9 mouse cellular contexts compared by ENCODE assay signal in the genomic region with DNA sequence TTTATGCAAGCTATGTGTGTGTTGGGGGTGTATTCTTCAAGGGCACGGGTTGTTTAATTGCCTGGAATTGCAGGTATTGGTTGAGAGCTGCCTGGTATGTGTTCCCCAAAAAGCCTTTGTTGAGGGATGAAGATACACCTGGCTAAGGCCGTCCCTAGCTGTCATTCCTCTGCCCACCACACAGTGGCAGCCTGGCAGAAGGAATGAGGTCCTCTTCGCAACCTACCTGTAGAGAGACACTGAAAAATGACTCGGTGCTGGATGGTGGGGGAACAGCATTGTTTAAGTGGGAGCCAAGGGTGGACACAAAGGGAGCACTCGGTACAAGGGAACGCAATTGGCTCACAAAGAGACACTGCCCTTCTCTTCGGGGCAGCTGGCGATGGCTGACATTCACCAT. TPM values are rescaled to one million over a fixed set of nuclear protein-coding genes. Genes with fewer than 3 reads are reported as not detected.
A peak's percentile ranks its signal among the peaks of the same experiment; 100 is the strongest.
DNase-seq lines count a peak whose midpoint lies in the region; ATAC-seq lines count a peak whose summit lies in the region.
"Had no signal": no experiment of that assay in that cellular context is flagged by ENCODE, and none has a peak within 500 bp of the region (broad histone marks: within the 10 kb centered on the region; RNA-seq: fewer than 3 reads in every experiment).

No protein-coding gene starts in this region.

- no peak overlapping the region for H3K4me3 ChIP-seq in neural tube, embryonic 13.5 days
- H3K4me3 ChIP-seq: myocyte had no signal

- no peaks in the 10 kb centered on the region for H3K9me3 ChIP-seq in neural tube, embryonic 13.5 days

- WGBS in neural tube, embryonic 13.5 days = 28% methylated on average over 8 of the region's 8 CpGs

- no peak overlapping the region for H3K4me2 ChIP-seq in neural tube, embryonic 13.5 days

- H3K27ac ChIP-seq in neural tube, embryonic 13.5 days (replicated peaks) = no peak overlapping the region

- no peaks in the 10 kb centered on the region for H3K27me3 ChIP-seq in neural tube, embryonic 13.5 days

- ATAC-seq in neural tube, embryonic 13.5 days (ENCODE audit: low read depth) = peak; percentile 26; the same call in 1 of the 2 replicates
- ATAC-seq in erythroblast, adult 5-6 weeks (replicated peaks; ENCODE audit: low FRiP score, poor library complexity, severe bottlenecking) = no peak

- peaks cover 7% of the 10 kb centered on the region; the same call in 1 of the 2 replicates for H3K36me3 ChIP-seq in neural tube, embryonic 13.5 days

- H3K9ac ChIP-seq in neural tube, embryonic 13.5 days = no peak overlapping the region

- H3K4me1 ChIP-seq in neural tube, embryonic 13.5 days (replicated peaks) = peaks cover 11% of the 10 kb centered on the region

- DNase-seq in frontal cortex, adult 2 months (ENCODE audit: extremely low spot score in 1 of 2, low spot score in 1 of 2) = peak; percentile 19 to 55
- no peak for DNase-seq in frontal cortex, postnatal 10 days (ENCODE audit: low spot score in 2 of 2)
- DNase-seq in ovary, postnatal 36 days (ENCODE audit: low spot score) = peak; percentile 23
- no peak for DNase-seq in ovary, adult 18-20 months (ENCODE audit: low spot score)
- DNase-seq in cerebellum, postnatal 25 days = peak; percentile 84 to 89
- peak; percentile 42 to 55 for DNase-seq in kidney, adult 8-10 months

RNA-seq across cellular contexts. Expression of a gene that starts 29.2 kb away (rescaled TPM):
- 6.7 and 9.5 TPM in 2 replicates for polyA plus RNA-seq in frontal cortex, adult 2 months (2012; rRNA removed)
- 5.2 and 6.4 TPM in 2 replicates for polyA plus RNA-seq in neural tube, embryonic 13.5 days (2015; fragmentation: Nextera tagmentation; extraction: Ambion mirVana)
- total RNA-seq in erythroblast, adult 5-6 weeks (2015; ENCODE audit: low replicate concordance) = 4.6 and 8.1 TPM in 2 replicates
- 1.4 and 2.9 TPM in 2 replicates for total RNA-seq in erythroblast, adult 5-6 weeks (2017; ENCODE audit: low replicate concordance)
- polyA plus RNA-seq: myocyte had no signal

Comparison
In these comparisons a context has a peak if more than half of its experiments do, and no peak if none do; other contexts are left out.
1. DNase-seq: peak in frontal cortex, adult 2 months (2 of 2), ovary, postnatal 36 days (single experiment), cerebellum, postnatal 25 days (2 of 2) and kidney, adult 8-10 months (2 of 2); none in frontal cortex, postnatal 10 days (0 of 2) and ovary, adult 18-20 months (single experiment).